Mouse (Mus musculus): ENCODE data around the gene Myo1d. TPM values are rescaled to one million over a fixed set of nuclear protein-coding genes. Genes with fewer than 3 reads are reported as not detected.

Gene Myo1d
- polyA plus RNA-seq, 1 experiment from 2014 or later: 10.8 TPM

GRCm38 (mm10) chr11:80698721-80699120 is 81.1 kb downstream of the Myo1d start:
- Histone ChIP-seq H3K4me2 (no peak overlapping the region), H3K4me1 (ENCODE audit: control insufficient read depth, insufficient read depth, low read length) (no peaks in the 10 kb centered on the region), H3K27ac (ENCODE audit: low read depth, low read length) (no peak overlapping the region), H3K9me3 (replicated peaks; ENCODE audit: control insufficient read depth, low read length) (no peaks in the 10 kb centered on the region), H3K36me3 (ENCODE audit: control insufficient read depth, insufficient read depth, low read length) (no peaks in the 10 kb centered on the region), H3K27me3 (ENCODE audit: control insufficient read depth, insufficient read depth, low read length) (no peaks in the 10 kb centered on the region), H3K4me3 (ENCODE audit: low read depth, low read length) (no peak overlapping the region), H3K9ac (ENCODE audit: low read depth, low read length) (no peak overlapping the region)
- 59% methylated on average over 3 of the region's 3 CpGs for WGBS (ENCODE audit: insufficient replicate concordance)
- ATAC-seq (replicated peaks; ENCODE audit: insufficient number of reproducible peaks, low FRiP score, low TSS enrichment): no peak

- Histone ChIP-seq H3K27me3 (ENCODE audit: control insufficient read depth, insufficient read depth, low read length) (no peaks in the 10 kb centered on the region), H3K27ac (ENCODE audit: low read depth, low read length) (no peak overlapping the region), H3K4me1 (ENCODE audit: control insufficient read depth, insufficient read depth, low read length) (no peaks in the 10 kb centered on the region), H3K4me2 (no peak overlapping the region), H3K9me3 (replicated peaks; ENCODE audit: control insufficient read depth, low read length) (no peaks in the 10 kb centered on the region), H3K36me3 (ENCODE audit: control insufficient read depth, insufficient read depth, low read length) (no peaks in the 10 kb centered on the region), H3K4me3 (ENCODE audit: low read depth, low read length) (no peak overlapping the region), H3K9ac (ENCODE audit: low read depth, low read length) (no peak overlapping the region)
- 9% methylated on average over 4 of the region's 4 CpGs for WGBS (ENCODE audit: insufficient replicate concordance)
- no peak for ATAC-seq (replicated peaks; ENCODE audit: insufficient number of reproducible peaks, low FRiP score, low TSS enrichment)
These were observed 83.5 kb downstream of the Myo1d start for GRCm38 (mm10) chr11:80696350-80696749.

- no peak overlapping the region for H3K9ac ChIP-seq (ENCODE audit: low read depth, low read length)
- no peaks in the 10 kb centered on the region for H3K27me3 ChIP-seq (ENCODE audit: control insufficient read depth, insufficient read depth, low read length)
- 69% methylated on average over 5 of the region's 5 CpGs for WGBS (ENCODE audit: insufficient replicate concordance)
These were observed 95.2 kb downstream of the Myo1d start for GRCm38 (mm10) chr11:80684603-80685002.

DNA sequence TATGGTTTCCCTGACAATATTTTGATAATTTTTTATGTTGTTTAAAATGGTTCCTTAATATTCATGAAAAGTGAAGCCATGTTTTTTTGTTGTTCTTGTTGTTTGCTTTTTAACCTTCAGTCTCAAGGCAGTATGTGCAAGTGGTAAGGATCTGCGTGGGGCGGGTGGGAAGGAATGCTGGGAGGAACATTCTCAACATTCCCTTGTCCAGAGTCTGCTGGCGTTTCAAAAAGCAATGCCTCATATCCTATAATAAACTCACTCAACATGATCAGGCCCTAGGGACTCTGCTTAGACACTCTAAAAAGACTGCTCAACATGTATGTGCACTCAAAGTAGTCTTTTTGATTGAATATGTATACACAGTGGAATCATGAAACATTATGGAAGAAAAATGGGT is 97.1 kb downstream of the Myo1d start:
- Histone ChIP-seq H3K4me2 (no peak overlapping the region), H3K4me3 (ENCODE audit: low read depth, low read length) (no peak overlapping the region), H3K9me3 (replicated peaks; ENCODE audit: control insufficient read depth, low read length) (no peaks in the 10 kb centered on the region), H3K27ac (ENCODE audit: low read depth, low read length) (no peak overlapping the region), H3K9ac (ENCODE audit: low read depth, low read length) (no peak overlapping the region), H3K36me3 (ENCODE audit: control insufficient read depth, insufficient read depth, low read length) (no peaks in the 10 kb centered on the region), H3K4me1 (ENCODE audit: control insufficient read depth, insufficient read depth, low read length) (0 out of 2 replicates have a peak, but pooled peaks cover 5% of the 10 kb centered on the region), H3K27me3 (ENCODE audit: control insufficient read depth, insufficient read depth, low read length) (no peaks in the 10 kb centered on the region)
- no peak for ATAC-seq (replicated peaks; ENCODE audit: insufficient number of reproducible peaks, low FRiP score, low TSS enrichment)
- WGBS (ENCODE audit: insufficient replicate concordance): 28% methylated on average over 3 of the region's 3 CpGs

More at GRCm38 (mm10) chr11:80684603-80685002, 95.2 kb downstream of the Myo1d start:
- no peak overlapping the region for H3K27ac ChIP-seq (ENCODE audit: low read depth, low read length)
- H3K4me1 ChIP-seq (ENCODE audit: control insufficient read depth, insufficient read depth, low read length): 0 out of 2 replicates have a peak, but pooled peaks cover 5% of the 10 kb centered on the region
- no peak overlapping the region for H3K4me2 ChIP-seq
- H3K36me3 ChIP-seq (ENCODE audit: control insufficient read depth, insufficient read depth, low read length): no peaks in the 10 kb centered on the region
- H3K9me3 ChIP-seq (replicated peaks; ENCODE audit: control insufficient read depth, low read length): no peaks in the 10 kb centered on the region
- H3K4me3 ChIP-seq (ENCODE audit: low read depth, low read length): no peak overlapping the region
- ATAC-seq (replicated peaks; ENCODE audit: insufficient number of reproducible peaks, low FRiP score, low TSS enrichment): no peak

- WGBS (ENCODE audit: insufficient replicate concordance): 41% methylated on average over 7 of the region's 7 CpGs
- Histone ChIP-seq H3K27me3 (ENCODE audit: control insufficient read depth, insufficient read depth, low read length) (no peaks in the 10 kb centered on the region), H3K4me1 (ENCODE audit: control insufficient read depth, insufficient read depth, low read length) (no peaks in the 10 kb centered on the region), H3K9ac (ENCODE audit: low read depth, low read length) (no peak overlapping the region), H3K4me3 (ENCODE audit: low read depth, low read length) (no peak overlapping the region), H3K36me3 (ENCODE audit: control insufficient read depth, insufficient read depth, low read length) (no peaks in the 10 kb centered on the region), H3K27ac (ENCODE audit: low read depth, low read length) (no peak overlapping the region), H3K4me2 (no peak overlapping the region), H3K9me3 (replicated peaks; ENCODE audit: control insufficient read depth, low read length) (no peaks in the 10 kb centered on the region)
- no peak for ATAC-seq (replicated peaks; ENCODE audit: insufficient number of reproducible peaks, low FRiP score, low TSS enrichment)
These were observed 106.8 kb downstream of the Myo1d start for GRCm38 (mm10) chr11:80673013-80673412.

GRCm38 (mm10) chr11:80670391-80670790 is 109.4 kb downstream of the Myo1d start:
- no peak for ATAC-seq (replicated peaks; ENCODE audit: insufficient number of reproducible peaks, low FRiP score, low TSS enrichment)
- no peak overlapping the region for H3K27ac ChIP-seq (ENCODE audit: low read depth, low read length)
- no peaks in the 10 kb centered on the region for H3K4me1 ChIP-seq (ENCODE audit: control insufficient read depth, insufficient read depth, low read length)
- WGBS (ENCODE audit: insufficient replicate concordance): 32% methylated on average over 1 of the region's 1 CpGs
- H3K9me3 ChIP-seq (replicated peaks; ENCODE audit: control insufficient read depth, low read length): no peaks in the 10 kb centered on the region
- no peaks in the 10 kb centered on the region for H3K36me3 ChIP-seq (ENCODE audit: control insufficient read depth, insufficient read depth, low read length)
- no peak overlapping the region for H3K9ac ChIP-seq (ENCODE audit: low read depth, low read length)
- H3K27me3 ChIP-seq (ENCODE audit: control insufficient read depth, insufficient read depth, low read length): no peaks in the 10 kb centered on the region
- no peak overlapping the region for H3K4me3 ChIP-seq (ENCODE audit: low read depth, low read length)
- H3K4me2 ChIP-seq: no peak overlapping the region

DNA sequence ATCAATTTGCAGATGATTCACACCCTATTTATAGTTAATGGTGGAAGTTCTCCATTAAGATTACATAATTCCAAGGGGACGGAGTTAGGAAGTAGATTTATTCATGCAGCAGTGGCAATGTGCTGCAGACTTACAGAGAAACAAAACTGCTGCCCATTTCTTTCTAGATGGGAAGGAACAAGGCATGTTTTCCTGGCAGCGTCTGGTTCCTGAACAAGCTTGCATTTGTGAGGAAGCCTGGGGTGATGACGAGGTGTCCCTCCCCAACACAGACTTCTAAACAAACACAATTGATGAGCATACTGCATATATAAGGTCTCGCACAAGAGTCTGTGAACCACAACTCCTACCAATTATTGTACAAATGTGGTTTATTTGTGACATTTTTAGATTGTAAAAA is 109.9 kb downstream of the Myo1d start:
- H3K9ac ChIP-seq (ENCODE audit: low read depth, low read length): no peak overlapping the region
- no peak overlapping the region for H3K4me3 ChIP-seq (ENCODE audit: low read depth, low read length)
- WGBS (ENCODE audit: insufficient replicate concordance): 58% methylated on average over 4 of the region's 4 CpGs
- no peaks in the 10 kb centered on the region for H3K36me3 ChIP-seq (ENCODE audit: control insufficient read depth, insufficient read depth, low read length)
- no peak overlapping the region for H3K27ac ChIP-seq (ENCODE audit: low read depth, low read length)
- no peaks in the 10 kb centered on the region for H3K9me3 ChIP-seq (replicated peaks; ENCODE audit: control insufficient read depth, low read length)
- ATAC-seq (replicated peaks; ENCODE audit: insufficient number of reproducible peaks, low FRiP score, low TSS enrichment): no peak
- no peaks in the 10 kb centered on the region for H3K27me3 ChIP-seq (ENCODE audit: control insufficient read depth, insufficient read depth, low read length)
- H3K4me2 ChIP-seq: no peak overlapping the region
- no peaks in the 10 kb centered on the region for H3K4me1 ChIP-seq (ENCODE audit: control insufficient read depth, insufficient read depth, low read length)

DNA sequence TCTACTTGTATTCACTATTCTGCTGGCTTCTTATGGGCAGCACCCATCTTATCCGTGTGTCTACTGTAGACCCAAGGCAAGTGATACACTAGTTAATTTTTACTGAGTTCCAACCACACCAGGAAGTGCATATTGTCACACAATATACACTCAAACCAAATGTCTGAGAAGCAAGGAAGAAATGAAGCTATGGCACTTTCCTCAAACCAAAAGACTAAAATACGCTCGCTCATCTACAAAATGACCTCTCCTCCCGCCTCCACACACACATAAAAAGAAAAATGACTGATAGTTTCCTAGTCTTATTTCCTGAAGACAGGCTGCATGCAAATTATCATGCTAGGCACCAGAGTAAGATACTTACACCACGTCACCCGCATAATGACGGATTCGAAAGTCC is 113.6 kb downstream of the Myo1d start:
- H3K4me2 ChIP-seq: no peak overlapping the region
- no peak overlapping the region for H3K4me3 ChIP-seq (ENCODE audit: low read depth, low read length)
- no peaks in the 10 kb centered on the region for H3K4me1 ChIP-seq (ENCODE audit: control insufficient read depth, insufficient read depth, low read length)
- no peaks in the 10 kb centered on the region for H3K27me3 ChIP-seq (ENCODE audit: control insufficient read depth, insufficient read depth, low read length)
- no peak overlapping the region for H3K9ac ChIP-seq (ENCODE audit: low read depth, low read length)
- 85% methylated on average over 8 of the region's 8 CpGs for WGBS (ENCODE audit: insufficient replicate concordance)
- no peaks in the 10 kb centered on the region for H3K9me3 ChIP-seq (replicated peaks; ENCODE audit: control insufficient read depth, low read length)
- no peak for ATAC-seq (replicated peaks; ENCODE audit: insufficient number of reproducible peaks, low FRiP score, low TSS enrichment)
- H3K36me3 ChIP-seq (ENCODE audit: control insufficient read depth, insufficient read depth, low read length): no peaks in the 10 kb centered on the region
- no peak overlapping the region for H3K27ac ChIP-seq (ENCODE audit: low read depth, low read length)

DNA sequence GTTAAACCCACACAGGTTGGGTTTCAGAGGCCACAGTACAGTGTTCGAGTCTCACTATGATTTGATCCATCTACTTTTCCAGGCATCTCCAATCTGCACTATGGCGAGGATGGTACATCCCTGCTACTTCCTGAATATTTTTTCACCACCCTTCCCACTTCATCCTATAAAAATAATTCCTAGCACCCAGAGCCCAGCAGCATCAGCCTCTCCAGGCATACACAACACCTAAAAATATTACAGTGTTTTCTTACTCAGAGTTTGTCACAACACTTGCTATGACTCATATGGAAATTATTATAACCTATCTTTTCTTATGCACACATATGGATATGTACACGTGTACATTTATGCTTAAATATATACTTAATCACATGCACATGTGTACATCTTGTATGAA is 115.6 kb downstream of the Myo1d start:
- Histone ChIP-seq H3K4me3 (ENCODE audit: low read depth, low read length) (no peak overlapping the region), H3K9ac (ENCODE audit: low read depth, low read length) (no peak overlapping the region), H3K9me3 (replicated peaks; ENCODE audit: control insufficient read depth, low read length) (no peaks in the 10 kb centered on the region), H3K4me2 (no peak overlapping the region), H3K27me3 (ENCODE audit: control insufficient read depth, insufficient read depth, low read length) (no peaks in the 10 kb centered on the region), H3K27ac (ENCODE audit: low read depth, low read length) (no peak overlapping the region), H3K4me1 (ENCODE audit: control insufficient read depth, insufficient read depth, low read length) (no peaks in the 10 kb centered on the region), H3K36me3 (ENCODE audit: control insufficient read depth, insufficient read depth, low read length) (no peaks in the 10 kb centered on the region)
- no peak for ATAC-seq (replicated peaks; ENCODE audit: insufficient number of reproducible peaks, low FRiP score, low TSS enrichment)
- WGBS (ENCODE audit: insufficient replicate concordance): 78% methylated on average over 3 of the region's 3 CpGs

Data from heart, embryonic 11.5 days (tissue).